Mouse (Mus musculus): Measurements from ENCODE around the gene Tbk1. TPM values are rescaled to one million over a fixed set of nuclear protein-coding genes. Genes with fewer than 3 reads are reported as not detected.

Tbk1 gene
- total and polyA plus RNA-seq, 3 experiments: 29.5 to 46.0 (median 44.0) TPM

GRCm38 (mm10) chr10:121542156-121542555 lies 44.4 kb downstream of the Tbk1 start:
- in situ Hi-C loops (cut with MboI; ENCODE audit: low pct_ligation_motif_present, low pct_unique_long_range_greater_than_20kb, low sequenced_read_pairs): no loop called here
- TF ChIP-seq PAX5 (IDR thresholded peaks at IDR 0.05; ENCODE audit: low read length) (no peak), KAT2A (IDR thresholded peaks at IDR 0.05; ENCODE audit: insufficient replicate concordance, low read length) (no peak), MAFK (IDR thresholded peaks at IDR 0.05; ENCODE audit: insufficient replicate concordance, low read length) (peak; percentile 70; the same call in 1 of the 2 replicates)
- H3K36me3 ChIP-seq (replicated peaks in 1 of 2; ENCODE audit: control insufficient read depth in 1 of 2, insufficient read depth in 1 of 2, low read length in 1 of 2): peaks cover 14 to 22% of the 10 kb centered on the region in 2 experiments
- no peaks in the 10 kb centered on the region for H3K79me2 ChIP-seq (replicated peaks; ENCODE audit: control insufficient read depth, extremely low read depth, insufficient read depth, poor library complexity, severe bottlenecking)
- H3K27me3 ChIP-seq (replicated peaks): no peaks in the 10 kb centered on the region
- no peak overlapping the region for H3K4me3 ChIP-seq (replicated peaks in 1 of 3; ENCODE audit: low read depth in 2 of 3, low read length in 2 of 3, poor library complexity in 1 of 3)
- peaks cover 4 to 33% of the 10 kb centered on the region in 2 experiments; a peak in 3 of 4 replicates for H3K4me1 ChIP-seq (ENCODE audit: control insufficient read depth in 1 of 2, insufficient read depth in 2 of 2)
- no peak overlapping the region for H3K9ac ChIP-seq (ENCODE audit: insufficient read depth, low read depth)
- no peak for DNase-seq (ENCODE audit: extremely low read depth)
- no peak overlapping the region for H3K4me2 ChIP-seq (ENCODE audit: insufficient read depth, low read depth, poor library complexity, severe bottlenecking)
- dilution Hi-C loops (cut with MboI; ENCODE audit: extremely low pct_ligation_motif_present, extremely low pct_unique_long_range_greater_than_20kb, low sequenced_read_pairs): no loop called here
- no peaks in the 10 kb centered on the region for H3K9me3 ChIP-seq (replicated peaks; ENCODE audit: low read length)
- H3K27ac ChIP-seq (ENCODE audit: insufficient read depth, low read depth): no peak overlapping the region

GRCm38 (mm10) chr10:121534995-121535394 lies 51.6 kb downstream of the Tbk1 start:
- Histone ChIP-seq H3K9ac (ENCODE audit: insufficient read depth, low read depth) (no peak overlapping the region), H3K36me3 (replicated peaks in 1 of 2; ENCODE audit: control insufficient read depth in 1 of 2, insufficient read depth in 1 of 2, low read length in 1 of 2) (no peaks in the 10 kb centered on the region), H3K27me3 (replicated peaks) (no peaks in the 10 kb centered on the region), H3K4me1 (ENCODE audit: control insufficient read depth in 1 of 2, insufficient read depth in 2 of 2) (peaks cover 3 to 56% of the 10 kb centered on the region in 2 experiments; a peak in 2 of 4 replicates), H3K4me3 (replicated peaks in 1 of 3; ENCODE audit: low read depth in 2 of 3, low read length in 2 of 3, poor library complexity in 1 of 3) (no peak overlapping the region), H3K27ac (ENCODE audit: insufficient read depth, low read depth) (no peak overlapping the region), H3K4me2 (ENCODE audit: insufficient read depth, low read depth, poor library complexity, severe bottlenecking) (no peak overlapping the region), H3K79me2 (replicated peaks; ENCODE audit: control insufficient read depth, extremely low read depth, insufficient read depth, poor library complexity, severe bottlenecking) (no peaks in the 10 kb centered on the region), H3K9me3 (replicated peaks; ENCODE audit: low read length) (peaks cover 8% of the 10 kb centered on the region)
- peak; percentile 24 for DNase-seq (ENCODE audit: extremely low read depth)
- dilution Hi-C loops (cut with MboI; ENCODE audit: extremely low pct_ligation_motif_present, extremely low pct_unique_long_range_greater_than_20kb, low sequenced_read_pairs) (no loop called here), in situ Hi-C loops (cut with MboI; ENCODE audit: low pct_ligation_motif_present, low pct_unique_long_range_greater_than_20kb, low sequenced_read_pairs) (no loop called here)
- TF ChIP-seq MAZ (IDR thresholded peaks at IDR 0.05; ENCODE audit: low read depth, low read length) (no peak), RAD21 (IDR thresholded peaks at IDR 0.05; ENCODE audit: low read depth, low read length) (no peak), NELFE (IDR thresholded peaks at IDR 0.05; ENCODE audit: low read depth, low read length) (no peak), JUND (conservative IDR thresholded peaks at IDR 0.05; ENCODE audit: low read depth, low read length) (no peak), MXI1 (IDR thresholded peaks at IDR 0.05; ENCODE audit: low read depth, low read length) (no peak), ETS1 (conservative IDR thresholded peaks at IDR 0.05; ENCODE audit: low read depth, low read length) (no peak), ZKSCAN1 (IDR thresholded peaks at IDR 0.05; ENCODE audit: borderline replicate concordance, low read depth, low read length) (no peak)

GRCm38 (mm10) chr10:121533137-121533872 lies 53.3 kb downstream of the Tbk1 start:
- H3K27ac ChIP-seq (ENCODE audit: insufficient read depth, low read depth): no peak overlapping the region
- DNase-seq (ENCODE audit: extremely low read depth): no peak
- no peak overlapping the region for H3K4me3 ChIP-seq (replicated peaks in 1 of 3; ENCODE audit: low read depth in 2 of 3, low read length in 2 of 3, poor library complexity in 1 of 3)
- H3K27me3 ChIP-seq (replicated peaks): no peaks in the 10 kb centered on the region
- dilution Hi-C loops (cut with MboI; ENCODE audit: extremely low pct_ligation_motif_present, extremely low pct_unique_long_range_greater_than_20kb, low sequenced_read_pairs): no loop called here
- no peak overlapping the region for H3K4me2 ChIP-seq (ENCODE audit: insufficient read depth, low read depth, poor library complexity, severe bottlenecking)
- H3K9ac ChIP-seq (ENCODE audit: insufficient read depth, low read depth): no peak overlapping the region
- H3K4me1 ChIP-seq (ENCODE audit: control insufficient read depth in 1 of 2, insufficient read depth in 2 of 2): peaks cover 3 to 61% of the 10 kb centered on the region in 2 experiments; a peak in 2 of 4 replicates
- TF ChIP-seq ZMIZ1 (IDR thresholded peaks at IDR 0.05; ENCODE audit: low read depth, low read length) (no peak), POLR2AphosphoS2 (IDR thresholded peaks at IDR 0.05; ENCODE audit: low read depth, low read length) (no peak), ZKSCAN1 (IDR thresholded peaks at IDR 0.05; ENCODE audit: borderline replicate concordance, low read depth, low read length) (no peak), UBTF (IDR thresholded peaks at IDR 0.05; ENCODE audit: low read depth, low read length) (no peak), MEF2A (IDR thresholded peaks at IDR 0.05; ENCODE audit: borderline replicate concordance, low read depth, low read length) (no peak), BHLHE40 (IDR thresholded peaks at IDR 0.05; ENCODE audit: low read depth, low read length) (no peak), ZC3H11A (IDR thresholded peaks at IDR 0.05; ENCODE audit: low read depth, low read length) (no peak), ELF1 (IDR thresholded peaks at IDR 0.05; ENCODE audit: low read depth, low read length) (no peak), MYC (IDR thresholded peaks at IDR 0.05; ENCODE audit: low read depth, low read length) (no peak), EP300 (IDR thresholded peaks at IDR 0.05; ENCODE audit: low read length) (no peak)
- H3K79me2 ChIP-seq (replicated peaks; ENCODE audit: control insufficient read depth, extremely low read depth, insufficient read depth, poor library complexity, severe bottlenecking): no peaks in the 10 kb centered on the region
- H3K36me3 ChIP-seq (replicated peaks in 1 of 2; ENCODE audit: control insufficient read depth in 1 of 2, insufficient read depth in 1 of 2, low read length in 1 of 2): no peaks in the 10 kb centered on the region
- peaks cover 13% of the 10 kb centered on the region for H3K9me3 ChIP-seq (replicated peaks; ENCODE audit: low read length)
- in situ Hi-C loops (cut with MboI; ENCODE audit: low pct_ligation_motif_present, low pct_unique_long_range_greater_than_20kb, low sequenced_read_pairs): no loop called here

Data from CH12.LX (cell line).